Mouse (Mus musculus) erythroblast, embryonic 14.5 days (primary cell): ENCODE measurements around the gene Camk2d.

Source experiments
- GATA1 ChIP-seq: IDR thresholded peaks from 2 replicates; pipeline ENCODE4 v1.6.1; 2012; ENCODE audit warnings: low read length, inconsistent platforms, mixed read lengths
- TAL1 ChIP-seq: IDR thresholded peaks from 3 replicates; pipeline ENCODE4 v1.6.1; 2012; ENCODE audit warnings: low read length, inconsistent platforms, mixed read lengths

GRCm38 (mm10) chr3:126602772-126603171 is 6.7 kb downstream of the Camk2d start:
- no peak for TF ChIP-seq GATA1
- no peak for TF ChIP-seq TAL1
